Mouse (Mus musculus) cerebellum, postnatal 25 days (tissue): Measurements from ENCODE around the gene Ugt1a8.
"Not testable (repeated sequence)": the region's sequence is repeated elsewhere in the genome, so short reads cannot be mapped to it uniquely, and the experiment has no call there.

Experiments
- DNase-seq, 2 experiments: peaks; one replicate each; pipeline ENCODE4 v3.0.0; 2021; ENCODE audit warnings: mixed read lengths in 2 of 2

Ugt1a8 gene

DNA sequence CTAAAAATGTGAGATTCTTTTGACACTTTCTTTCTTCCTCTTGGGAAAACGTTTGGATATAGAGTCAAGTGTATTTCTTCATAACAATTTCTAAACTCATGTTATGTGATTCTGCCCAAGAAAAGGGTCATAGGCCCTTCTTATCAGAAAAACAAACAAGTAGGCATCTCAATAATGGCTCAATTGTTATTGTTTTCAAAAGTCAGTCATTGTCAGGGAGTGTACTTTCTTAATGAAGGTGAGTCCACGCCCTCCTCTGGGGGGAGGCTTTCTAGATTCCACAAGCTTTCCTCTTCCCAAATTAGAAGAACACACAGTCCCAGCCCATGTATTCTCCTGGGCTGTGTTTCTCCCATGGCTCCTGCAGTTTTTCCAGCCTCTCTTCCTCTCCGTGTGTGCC lies at the start of gene Ugt1a8:
Ugt1a8 (plus strand) TSS at position 301 of the 400 bp plus-strand sequence.
- no peak for DNase-seq

DNA sequence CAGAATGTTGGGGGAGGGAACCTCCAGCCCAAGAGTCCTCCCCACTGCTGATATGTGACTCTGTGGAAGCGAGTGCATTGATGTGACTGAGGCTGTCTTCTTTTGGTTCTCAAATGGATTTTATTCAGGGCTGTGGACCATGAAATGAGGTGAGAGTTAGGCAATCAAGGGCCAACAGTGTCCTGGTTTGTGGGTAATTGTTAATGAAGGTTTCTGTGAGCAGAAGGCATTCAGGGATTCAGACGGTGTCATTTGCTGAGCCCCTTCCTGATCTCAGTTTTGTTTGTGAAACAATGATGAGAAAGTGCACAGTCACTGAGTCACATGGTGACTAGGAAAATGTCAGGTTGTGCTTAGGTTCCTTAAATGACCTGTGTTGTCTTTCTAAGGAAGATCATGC lies 44.6 kb upstream of the Ugt1a8 start:
- not testable (repeated sequence) for DNase-seq

GRCm38 (mm10) chr1:88044832-88045437 lies 42.7 kb upstream of the Ugt1a8 start:
- DNase-seq = peak; percentile 13 to 42

DNA sequence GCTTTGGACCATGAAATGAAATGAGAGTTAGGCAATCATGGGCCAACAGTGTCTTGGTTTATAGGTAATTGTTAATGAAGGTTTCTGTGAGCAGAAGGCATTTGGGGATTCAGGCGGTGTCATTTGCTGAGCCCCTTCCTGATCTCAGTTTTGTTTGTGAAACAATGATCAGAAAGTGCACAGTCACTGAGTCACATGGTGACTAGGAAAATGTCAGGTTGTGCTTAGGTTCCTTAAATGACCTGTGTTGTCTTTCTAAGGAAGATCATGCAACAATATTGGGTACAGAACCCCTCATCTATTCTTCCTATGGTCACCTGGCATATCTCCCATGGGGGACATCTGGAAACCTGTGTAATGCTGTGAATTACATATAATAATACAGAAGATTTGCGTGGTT lies 40.2 kb upstream of the Ugt1a8 start:
- not testable (repeated sequence) for DNase-seq

DNA sequence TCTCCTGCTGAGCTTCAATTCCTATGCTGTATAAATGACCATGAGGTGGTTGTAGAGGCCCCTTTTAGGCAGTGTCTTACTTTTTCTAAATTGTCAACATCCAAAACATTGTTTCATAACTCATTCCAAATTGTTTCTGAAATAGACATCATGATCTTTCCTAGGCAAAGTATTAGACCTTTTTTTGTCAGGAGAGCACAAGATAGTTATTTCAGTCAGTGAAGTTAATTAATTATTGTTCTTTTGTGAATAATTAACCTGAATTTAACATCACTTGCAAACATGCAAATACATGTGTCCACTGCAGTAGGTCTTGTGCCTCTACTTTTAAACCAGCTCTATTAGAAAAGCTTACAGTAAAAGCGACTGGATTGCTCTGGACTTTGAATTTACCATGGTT lies 32.5 kb upstream of the Ugt1a8 start, which contains the start of gene Ugt1a10:
Ugt1a10 (plus strand) TSS at position 301 of the 400 bp plus-strand sequence.
- no peak for DNase-seq

DNA sequence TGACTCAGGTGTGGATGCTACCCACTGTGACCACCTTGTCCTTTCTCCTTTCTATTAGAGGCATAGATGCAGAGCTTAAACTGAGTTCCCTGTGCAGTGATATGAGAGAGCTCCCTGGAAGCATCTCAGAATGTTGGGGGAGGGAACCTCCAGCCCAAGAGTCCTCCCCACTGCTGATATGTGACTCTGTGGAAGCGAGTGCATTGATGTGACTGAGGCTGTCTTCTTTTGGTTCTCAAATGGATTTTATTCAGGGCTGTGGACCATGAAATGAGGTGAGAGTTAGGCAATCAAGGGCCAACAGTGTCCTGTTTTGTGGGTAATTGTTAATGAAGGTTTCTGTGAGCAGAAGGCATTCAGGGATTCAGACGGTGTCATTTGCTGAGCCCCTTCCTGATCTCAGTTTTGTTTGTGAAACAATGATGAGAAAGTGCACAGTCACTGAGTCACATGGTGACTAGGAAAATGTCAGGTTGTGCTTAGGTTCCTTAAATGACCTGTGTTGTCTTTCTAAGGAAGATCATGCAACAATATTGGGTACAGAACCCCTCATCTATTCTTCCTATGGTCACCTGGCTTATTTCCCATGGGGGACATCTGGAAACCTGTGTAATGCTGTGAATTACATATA lies 21.0 kb upstream of the Ugt1a8 start:
- DNase-seq = not testable (repeated sequence)

- DNase-seq = no peak
These were observed 17.1 kb upstream of the Ugt1a8 start, which contains the start of gene Ugt1a9 for GRCm38 (mm10) chr1:88070495-88070894. Ugt1a9 (plus strand) TSS chr1:88070800.

GRCm38 (mm10) chr1:88070902-88071301 lies 16.7 kb upstream of the Ugt1a8 start:
- DNase-seq = no peak

DNA sequence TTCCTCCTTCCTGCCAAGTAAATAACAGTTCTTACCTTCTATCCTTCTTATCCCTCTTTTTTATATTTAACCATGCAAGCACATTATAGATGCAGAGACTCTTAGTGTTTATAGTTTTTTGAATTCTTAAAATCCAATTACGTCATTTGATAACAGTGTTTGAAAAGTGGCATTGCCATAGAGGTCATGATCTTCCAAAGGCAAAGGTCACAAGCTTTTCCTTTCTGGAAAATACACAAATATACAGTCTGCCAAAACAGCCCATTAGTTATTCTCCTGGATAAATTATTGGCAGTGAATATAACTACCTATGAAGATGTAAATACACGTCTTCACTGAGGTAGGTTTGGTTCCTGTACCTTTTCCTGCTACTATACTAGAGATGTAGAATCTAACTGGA lies 13.1 kb upstream of the Ugt1a8 start:
- DNase-seq = no peak

DNA sequence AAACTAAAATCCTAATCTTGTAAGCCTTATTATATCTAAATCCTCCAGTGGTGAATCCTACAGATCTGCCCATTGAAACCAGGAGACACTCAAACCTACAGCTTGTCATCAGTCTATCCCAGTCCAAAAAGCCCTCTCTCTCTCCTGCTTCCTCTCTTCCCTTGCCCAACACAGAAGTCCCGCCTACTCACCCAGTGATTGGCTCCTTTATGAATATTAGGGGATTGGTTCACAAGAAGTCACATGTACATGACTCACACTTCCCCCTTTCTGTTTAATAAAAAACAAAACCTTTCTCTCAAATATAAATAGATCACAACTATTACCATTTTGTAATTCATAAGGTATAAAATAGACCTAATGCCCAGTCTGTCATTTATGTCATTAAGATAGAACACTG lies 10.5 kb upstream of the Ugt1a8 start:
- no peak for DNase-seq

GRCm38 (mm10) chr1:88081670-88082069 lies 5.9 kb upstream of the Ugt1a8 start:
- no peak for DNase-seq

GRCm38 (mm10) chr1:88086125-88086524 lies 1.5 kb upstream of the Ugt1a8 start:
- no peak for DNase-seq

GRCm38 (mm10) chr1:88092341-88092740 lies 4.7 kb downstream of the Ugt1a8 start:
- no peak for DNase-seq

GRCm38 (mm10) chr1:88094270-88094676 lies 6.7 kb downstream of the Ugt1a8 start:
- not testable (repeated sequence) for DNase-seq

GRCm38 (mm10) chr1:88094941-88095492 lies 7.4 kb downstream of the Ugt1a8 start, which contains the start of gene Ugt1a7c:
Ugt1a7c (plus strand) TSS chr1:88095062.
- no peak for DNase-seq

GRCm38 (mm10) chr1:88098546-88098945 lies 10.9 kb downstream of the Ugt1a8 start:
- peak in 1 of 2 experiments; percentile 3 for DNase-seq

DNA sequence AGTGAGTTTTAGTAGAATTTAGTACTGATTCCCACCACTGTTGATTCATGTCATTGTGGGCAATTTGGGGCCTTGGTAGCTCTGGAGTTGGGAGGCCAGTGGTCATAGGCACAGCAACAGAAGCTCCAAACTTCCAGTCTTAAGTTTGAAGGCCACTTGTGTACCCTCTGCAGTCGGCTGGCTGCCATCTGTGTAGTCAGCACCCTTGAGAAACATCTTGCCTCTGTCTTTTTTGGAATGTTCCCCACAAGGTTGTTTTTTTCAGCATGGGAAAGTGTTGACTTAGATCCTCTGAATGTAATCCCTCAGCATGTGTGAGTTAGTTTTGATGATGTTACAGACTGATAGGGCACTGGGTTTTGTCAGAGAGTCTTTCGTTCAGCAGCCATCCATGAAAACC lies 12.1 kb downstream of the Ugt1a8 start:
- DNase-seq = not testable (repeated sequence)

GRCm38 (mm10) chr1:88103019-88103418 lies 15.4 kb downstream of the Ugt1a8 start, which contains the start of gene Ugt1a6b:
Ugt1a6b (plus strand) TSS chr1:88103252.
- DNase-seq = not testable (repeated sequence)

GRCm38 (mm10) chr1:88103697-88104468 lies 16.3 kb downstream of the Ugt1a8 start:
- DNase-seq = not testable (repeated sequence)

GRCm38 (mm10) chr1:88104667-88105430 lies 17.2 kb downstream of the Ugt1a8 start:
- DNase-seq = no peak

DNA sequence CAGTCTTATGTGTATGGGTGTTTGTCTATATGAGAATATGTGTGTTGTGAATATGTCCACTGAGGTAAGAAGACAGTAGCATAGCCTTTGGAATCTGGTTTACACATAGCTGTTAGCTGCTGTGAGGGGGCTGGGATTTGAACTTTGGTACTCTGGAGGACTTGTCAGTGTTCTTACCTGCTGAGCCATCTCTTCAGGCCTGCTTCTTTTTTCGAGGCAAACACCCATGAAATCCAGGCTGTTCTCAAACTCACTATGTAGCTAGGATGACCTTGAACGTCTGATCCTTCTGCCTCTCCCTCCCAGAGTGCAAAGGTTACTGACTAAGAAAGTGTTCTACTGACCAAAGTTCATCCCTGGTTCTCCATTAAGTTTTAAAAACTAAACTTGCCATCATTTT lies 18.0 kb downstream of the Ugt1a8 start:
- no peak for DNase-seq

GRCm38 (mm10) chr1:88109027-88109557 lies 21.5 kb downstream of the Ugt1a8 start:
- DNase-seq = not testable (repeated sequence)
